ENCODE assay signal across 8 mouse cellular contexts in genomic region chr7:73552054-73552750, GRCm38 (mm10). TPM values are rescaled to one million over a fixed set of nuclear protein-coding genes. Genes with fewer than 3 reads are reported as not detected.
A peak's percentile ranks its signal among the peaks of the same experiment; 100 is the strongest.
DNase-seq lines count a peak whose midpoint lies in the region; ATAC-seq lines count a peak whose summit lies in the region.

No protein-coding gene starts in this region.

- H3K27me3 ChIP-seq in forebrain, embryonic 13.5 days = no peaks in the 10 kb centered on the region
- no peaks in the 10 kb centered on the region for H3K27me3 ChIP-seq in limb, embryonic 15.5 days
- no peaks in the 10 kb centered on the region for H3K27me3 ChIP-seq in stomach, embryonic 14.5 days (ENCODE audit: control insufficient read depth, insufficient read depth, low read length)

- H3K36me3 ChIP-seq in forebrain, embryonic 13.5 days (ENCODE audit: poor library complexity, severe bottlenecking) = peaks cover 23% of the 10 kb centered on the region
- H3K36me3 ChIP-seq in limb, embryonic 15.5 days = peaks cover 12% of the 10 kb centered on the region
- H3K36me3 ChIP-seq in stomach, embryonic 14.5 days (ENCODE audit: control insufficient read depth, insufficient read depth, low read length) = peaks cover 28% of the 10 kb centered on the region

- no peaks in the 10 kb centered on the region for H3K9me3 ChIP-seq in forebrain, embryonic 13.5 days (replicated peaks)
- no peaks in the 10 kb centered on the region for H3K9me3 ChIP-seq in limb, embryonic 15.5 days
- H3K9me3 ChIP-seq in stomach, embryonic 14.5 days (ENCODE audit: control insufficient read depth, low read depth, low read length) = no peaks in the 10 kb centered on the region

- 0 out of 2 replicates have a peak overlapping the region, but pooled peaks have one; percentile 21 for H3K9ac ChIP-seq in forebrain, embryonic 13.5 days
- H3K9ac ChIP-seq in limb, embryonic 15.5 days = no peak overlapping the region
- 0 out of 2 replicates have a peak overlapping the region, but pooled peaks have one; percentile 15 for H3K9ac ChIP-seq in stomach, embryonic 14.5 days (replicated peaks; ENCODE audit: low read depth, low read length)

- no peak for ATAC-seq in forebrain, embryonic 13.5 days
- ATAC-seq in limb, embryonic 15.5 days (ENCODE audit: insufficient number of reproducible peaks, low FRiP score, low TSS enrichment, low read depth) = no peak
- ATAC-seq in stomach, embryonic 14.5 days (ENCODE audit: insufficient number of reproducible peaks, insufficient read depth, low FRiP score, low read depth) = no peak

- H3K27ac ChIP-seq in forebrain, embryonic 13.5 days = no peak overlapping the region
- peak overlapping the region; percentile 30; the same call in 1 of the 2 replicates for H3K27ac ChIP-seq in limb, embryonic 15.5 days
- H3K27ac ChIP-seq in stomach, embryonic 14.5 days (ENCODE audit: low read length) = peak overlapping the region; percentile 22; the same call in 1 of the 2 replicates

- peak overlapping the region; percentile 57 for H3K4me2 ChIP-seq in forebrain, embryonic 13.5 days
- H3K4me2 ChIP-seq in limb, embryonic 15.5 days = peak overlapping the region; percentile 26
- H3K4me2 ChIP-seq in stomach, embryonic 14.5 days (replicated peaks; ENCODE audit: low read depth, low read length) = peak overlapping the region; percentile 40

- H3K4me3 ChIP-seq in forebrain, embryonic 13.5 days = peak overlapping the region; percentile 26
- H3K4me3 ChIP-seq in limb, embryonic 15.5 days = peak overlapping the region; percentile 15; the same call in 1 of the 2 replicates
- peak overlapping the region; percentile 10; the same call in 1 of the 2 replicates for H3K4me3 ChIP-seq in stomach, embryonic 14.5 days (ENCODE audit: low read depth, low read length)

- peak; percentile 6 for DNase-seq in thymus, postnatal 4 days
- DNase-seq in thymus, postnatal 10 days (ENCODE audit: low spot score in 2 of 2) = no peak
- DNase-seq in B cell, adult 2 months = no peak
- no peak for DNase-seq in left cerebral cortex, adult 18-20 months (ENCODE audit: low spot score in 2 of 2)
- no peak for DNase-seq in kidney, postnatal 25 days

- WGBS in forebrain, embryonic 13.5 days = 79% methylated on average over 7 of the region's 7 CpGs
- WGBS in limb, embryonic 15.5 days = 57% methylated on average over 7 of the region's 7 CpGs
- WGBS in stomach, embryonic 14.5 days = 71% methylated on average over 7 of the region's 7 CpGs

- H3K4me1 ChIP-seq in forebrain, embryonic 13.5 days = peaks cover 22% of the 10 kb centered on the region
- peaks cover 11% of the 10 kb centered on the region for H3K4me1 ChIP-seq in limb, embryonic 15.5 days
- peaks cover 11% of the 10 kb centered on the region; the same call in 1 of the 2 replicates for H3K4me1 ChIP-seq in stomach, embryonic 14.5 days (ENCODE audit: control insufficient read depth, insufficient read depth, low read length)

RNA-seq across cellular contexts. Expression of gene Chd2, which starts 10.6 kb away (rescaled TPM):
- 62.8 TPM in 2 replicates for polyA plus RNA-seq in forebrain, embryonic 13.5 days (2015; fragmentation: Nextera tagmentation; extraction: Ambion mirVana)
- 48.6 and 51.7 TPM in 2 replicates for polyA plus RNA-seq in limb, embryonic 15.5 days (2015; fragmentation: Nextera tagmentation; extraction: Ambion mirVana)
- 71.0 and 77.2 TPM in 2 replicates for polyA plus RNA-seq in stomach, embryonic 14.5 days (2014; fragmentation: Nextera tagmentation; extraction: Ambion mirVana)
- total RNA-seq in left cerebral cortex, adult 18-20 months (2021) = 10 to 100 TPM; 50.2 to 57.2 TPM
